Mouse (Mus musculus) lung, postnatal 0 days (tissue): ENCODE measurements at regions not wholly inside any gene's neighbourhood (a gene's known extent, or its start where the extent isn't known, plus 50 kb on each side); places are given as distances from the start of the nearest gene placed in this dataset.

Experiments
- CTCF ChIP-seq: IDR thresholded peaks from 2 replicates; pipeline ENCODE4 v1.5.1; 2016; ENCODE audit warnings: antibody characterized with exemption, mild to moderate bottlenecking
- EP300 ChIP-seq: IDR thresholded peaks from 2 replicates; pipeline ENCODE4 v1.6.1; 2016; ENCODE audit warnings: antibody characterized with exemption, mild to moderate bottlenecking, control low read depth

GRCm38 (mm10) chr13:52346027-52346375 lies 185.1 kb downstream of the Diras2 start:
- TF ChIP-seq CTCF, result no peak
- no peak for TF ChIP-seq EP300
